ENCODE assay signal across 8 mouse cellular contexts in genomic region chr4:45409270-45409669, GRCm38 (mm10). TPM values are rescaled to one million over a fixed set of nuclear protein-coding genes. Genes with fewer than 3 reads are reported as not detected.
DNase-seq lines count a peak whose midpoint lies in the region; ATAC-seq and TF ChIP-seq lines count a peak whose summit lies in the region.

No protein-coding gene starts in this region.

- no peaks in the 10 kb centered on the region for H3K27me3 ChIP-seq in heart, embryonic 13.5 days (replicated peaks)
- no peaks in the 10 kb centered on the region for H3K27me3 ChIP-seq in kidney, postnatal 0 days (ENCODE audit: insufficient read depth, low read length)
- H3K27me3 ChIP-seq in liver, postnatal 0 days (ENCODE audit: insufficient read depth, low read length), result no peaks in the 10 kb centered on the region
- no peaks in the 10 kb centered on the region for H3K27me3 ChIP-seq in neural tube, embryonic 12.5 days (replicated peaks)

- peak overlapping the region; percentile 86 for H3K27ac ChIP-seq in bone marrow, adult 2 months (ENCODE audit: control insufficient read depth, insufficient read depth, low read depth, low read length, poor library complexity)
- peak overlapping the region; percentile 29; the same call in 1 of the 2 replicates for H3K27ac ChIP-seq in embryonic fibroblast, embryonic 13.5 days (ENCODE audit: insufficient read depth, low read length)
- peak overlapping the region; percentile 93 for H3K27ac ChIP-seq in heart, embryonic 13.5 days (replicated peaks)
- peak overlapping the region; percentile 98 for H3K27ac ChIP-seq in kidney, postnatal 0 days
- peak overlapping the region; percentile 95 for H3K27ac ChIP-seq in liver, postnatal 0 days (ENCODE audit: low read depth)
- H3K27ac ChIP-seq in neural tube, embryonic 12.5 days, result no peak overlapping the region

- peak overlapping the region; percentile 94 for H3K4me2 ChIP-seq in heart, embryonic 13.5 days
- peak overlapping the region; percentile 87 for H3K4me2 ChIP-seq in kidney, postnatal 0 days (ENCODE audit: low read length)
- peak overlapping the region; percentile 79 for H3K4me2 ChIP-seq in liver, postnatal 0 days (ENCODE audit: low read depth, low read length)
- peak overlapping the region; percentile 78 for H3K4me2 ChIP-seq in neural tube, embryonic 12.5 days (replicated peaks)

- peak; percentile 89 for DNase-seq in kidney, postnatal 0 days (ENCODE audit: low spot score)
- peak; percentile 91 for DNase-seq in liver, postnatal 0 days
- peak; percentile 83 for DNase-seq in thymus, postnatal 0 days (ENCODE audit: low spot score)

- peak; percentile 69 for ATAC-seq in CD4-positive, CD25-positive, alpha-beta regulatory T cell, adult 4 months
- ATAC-seq in heart, embryonic 13.5 days (ENCODE audit: extremely low read depth, insufficient number of reproducible peaks, low FRiP score, low TSS enrichment), result peak; percentile 33; the same call in 1 of the 2 replicates
- peak; percentile 67 for ATAC-seq in kidney, postnatal 0 days (replicated peaks; ENCODE audit: low FRiP score, low read depth)
- peak; percentile 49 for ATAC-seq in liver, postnatal 0 days
- ATAC-seq in neural tube, embryonic 12.5 days (ENCODE audit: low FRiP score, low read depth), result peak; percentile 21; the same call in 1 of the 2 replicates

- peak overlapping the region; percentile 85 for H3K4me3 ChIP-seq in bone marrow, adult 2 months (replicated peaks; ENCODE audit: control insufficient read depth, low read depth, low read length)
- peak overlapping the region; percentile 35 for H3K4me3 ChIP-seq in embryonic fibroblast, embryonic 13.5 days (ENCODE audit: insufficient read depth, low read length)
- peak overlapping the region; percentile 99 for H3K4me3 ChIP-seq in heart, embryonic 13.5 days
- peak overlapping the region; percentile 98 for H3K4me3 ChIP-seq in kidney, postnatal 0 days (replicated peaks; ENCODE audit: low read depth, low read length)
- H3K4me3 ChIP-seq in liver, postnatal 0 days (ENCODE audit: low read depth, low read length), result peak overlapping the region; percentile 95
- H3K4me3 ChIP-seq in neural tube, embryonic 12.5 days, result peak overlapping the region; percentile 69

- no peak; the same call in 1 of the 2 replicates for TF ChIP-seq EP300 in liver, postnatal 0 days (IDR thresholded peaks at IDR 0.05; ENCODE audit: low read depth)

- H3K9me3 ChIP-seq in heart, embryonic 13.5 days, result no peaks in the 10 kb centered on the region
- H3K9me3 ChIP-seq in kidney, postnatal 0 days (replicated peaks; ENCODE audit: low read length), result no peaks in the 10 kb centered on the region
- H3K9me3 ChIP-seq in liver, postnatal 0 days (ENCODE audit: low read length), result no peaks in the 10 kb centered on the region
- no peaks in the 10 kb centered on the region for H3K9me3 ChIP-seq in neural tube, embryonic 12.5 days

- peaks cover 4% of the 10 kb centered on the region for H3K36me3 ChIP-seq in heart, embryonic 13.5 days
- H3K36me3 ChIP-seq in kidney, postnatal 0 days (ENCODE audit: insufficient read depth, low read length), result no peaks in the 10 kb centered on the region
- H3K36me3 ChIP-seq in liver, postnatal 0 days (replicated peaks; ENCODE audit: insufficient read depth, low read length), result peaks cover 3% of the 10 kb centered on the region
- no peaks in the 10 kb centered on the region; the same call in 1 of the 2 replicates for H3K36me3 ChIP-seq in neural tube, embryonic 12.5 days

- peak; percentile 44; the same call in 1 of the 2 replicates for TF ChIP-seq POLR2A in bone marrow, adult 2 months (IDR thresholded peaks at IDR 0.05; ENCODE audit: borderline replicate concordance, control insufficient read depth, low read depth, low read length)
- TF ChIP-seq POLR2A in embryonic fibroblast, embryonic 13.5 days (IDR thresholded peaks at IDR 0.05; ENCODE audit: low read depth, low read length), result peak; percentile 50

- TF ChIP-seq CTCF in bone marrow, adult 2 months (IDR thresholded peaks at IDR 0.05; ENCODE audit: control insufficient read depth, insufficient read depth, low read length), result no peak
- no peak for TF ChIP-seq CTCF in embryonic fibroblast, embryonic 13.5 days (IDR thresholded peaks at IDR 0.05; ENCODE audit: borderline replicate concordance, insufficient read depth, low read length)
- peak; percentile 19; the same call in 1 of the 2 replicates for TF ChIP-seq CTCF in kidney, postnatal 0 days (IDR thresholded peaks at IDR 0.05; ENCODE audit: low read depth)
- peak; percentile 30 for TF ChIP-seq CTCF in liver, postnatal 0 days (IDR thresholded peaks at IDR 0.05; ENCODE audit: low read depth)

- peak overlapping the region; percentile 98 for H3K9ac ChIP-seq in heart, embryonic 13.5 days
- H3K9ac ChIP-seq in kidney, postnatal 0 days (ENCODE audit: low read depth, low read length), result peak overlapping the region; percentile 99
- H3K9ac ChIP-seq in liver, postnatal 0 days (replicated peaks), result peak overlapping the region; percentile 99
- H3K9ac ChIP-seq in neural tube, embryonic 12.5 days, result peak overlapping the region; percentile 95

- peaks cover 2% of the 10 kb centered on the region; the same call in 1 of the 2 replicates for H3K4me1 ChIP-seq in bone marrow, adult 2 months (ENCODE audit: control insufficient read depth, insufficient read depth, low read length)
- H3K4me1 ChIP-seq in embryonic fibroblast, embryonic 13.5 days (ENCODE audit: control insufficient read depth, insufficient read depth, low read length), result no peaks in the 10 kb centered on the region
- peaks cover 34% of the 10 kb centered on the region for H3K4me1 ChIP-seq in heart, embryonic 13.5 days
- H3K4me1 ChIP-seq in kidney, postnatal 0 days (replicated peaks; ENCODE audit: insufficient read depth, low read length), result peaks cover 10% of the 10 kb centered on the region; the same call in 1 of the 2 replicates
- peaks cover 19% of the 10 kb centered on the region for H3K4me1 ChIP-seq in liver, postnatal 0 days (ENCODE audit: insufficient read depth)
- H3K4me1 ChIP-seq in neural tube, embryonic 12.5 days, result peaks cover 22% of the 10 kb centered on the region

- WGBS in bone marrow, adult 2 months, result under 1% methylated on average over 10 of the region's 10 CpGs
- 3% methylated on average over 10 of the region's 10 CpGs for WGBS in heart, embryonic 13.5 days
- WGBS in kidney, postnatal 0 days, result 1% methylated on average over 10 of the region's 10 CpGs
- under 1% methylated on average over 10 of the region's 10 CpGs for WGBS in liver, postnatal 0 days (ENCODE audit: insufficient replicate concordance)
- WGBS in neural tube, embryonic 12.5 days, result 1% methylated on average over 10 of the region's 10 CpGs

RNA-seq across cellular contexts. Expression of gene Slc25a51, which starts 0.7 kb away (rescaled TPM):
- polyA plus RNA-seq in CD4-positive, CD25-positive, alpha-beta regulatory T cell, adult 4 months (2017; shearing (Covaris generic)), result 10 to 100 TPM; 41.0 to 66.6 TPM
- polyA plus RNA-seq in bone marrow, adult 2 months (2011; ENCODE audit: insufficient read depth, insufficient read length, low replicate concordance, missing spikeins), result 97.1 and 115 TPM in 2 replicates
- polyA plus RNA-seq in embryonic fibroblast, embryonic 13.5 days (2011; ENCODE audit: insufficient read length, low read depth, missing spikeins), result 65.9 and 83.6 TPM in 2 replicates
- polyA plus RNA-seq in heart, embryonic 13.5 days (2015; fragmentation: Nextera tagmentation; extraction: Ambion mirVana), result 59.0 and 64.6 TPM in 2 replicates
- polyA plus RNA-seq in kidney, postnatal 0 days (2015; fragmentation: Nextera tagmentation; extraction: Ambion mirVana), result 62.9 and 70.3 TPM in 2 replicates
- 40.0 and 41.0 TPM in 2 replicates for polyA plus RNA-seq in liver, postnatal 0 days (2015; fragmentation: Nextera tagmentation; extraction: Ambion mirVana)
- polyA plus RNA-seq in neural tube, embryonic 12.5 days (2016; fragmentation: Nextera tagmentation; extraction: Ambion mirVana), result 79.6 and 87.3 TPM in 2 replicates
- polyA plus RNA-seq in thymus, postnatal 0 days (2015; fragmentation: Nextera tagmentation; extraction: Ambion mirVana), result 38.6 and 41.8 TPM in 2 replicates

Comparison
In these comparisons a context has a peak if more than half of its experiments do, and no peak if none do; other contexts are left out.
1. H3K4me3 ChIP-seq: peak in every context shown above with its lines; median percentile 99 in heart, embryonic 13.5 days; 98 in kidney, postnatal 0 days; 95 in liver, postnatal 0 days; 85 in bone marrow, adult 2 months; 69 in neural tube, embryonic 12.5 days; 35 in embryonic fibroblast, embryonic 13.5 days.
2. CTCF ChIP-seq: peak in kidney, postnatal 0 days (single experiment) and liver, postnatal 0 days (single experiment); none in bone marrow, adult 2 months (single experiment) and embryonic fibroblast, embryonic 13.5 days (single experiment).
3. Peak in every context shown above with its lines, with median percentiles within 50 percentile points of each other: ATAC-seq, H3K4me2 ChIP-seq, H3K9ac ChIP-seq and DNase-seq.